Mouse (Mus musculus) erythroid progenitor cell, adult 5-6 weeks (primary cell): ENCODE results near the gene Prss32. TPM values are rescaled to one million over a fixed set of nuclear protein-coding genes. Genes with fewer than 3 reads are reported as not detected.

Source experiments
- total RNA-seq, 2 experiments: library from RNA; stranded (forward) in 1 of 2; stranded (reverse) in 1 of 2; fragments of 150-400 nt in 1 of 2; fragments of 186-747, 209-891 nt in 1 of 2; gene quantifications; 2 replicates each; pipeline versions ENCODE4 v1.2.3 to v1.2.4; 2015 to 2017; ENCODE audit warnings: low replicate concordance in 2 of 2

Gene Prss32
- total RNA-seq, 2 experiments from 2014 or later, result not detected

Other genes with a start within 250 kb of the Prss32 start
- gene Zfp13, start 244.4 kb upstream of the Prss32 start, total RNA-seq (2015; ENCODE audit: low replicate concordance), result not detected in 2 replicates
- not detected in 2 replicates for gene Zfp13, start 244.4 kb upstream of the Prss32 start, total RNA-seq (2017; ENCODE audit: low replicate concordance)
- not detected in 2 replicates for gene Zscan10, start 243.0 kb upstream of the Prss32 start, total RNA-seq (2015; ENCODE audit: low replicate concordance)
- gene Zscan10, start 243.0 kb upstream of the Prss32 start, total RNA-seq (2017; ENCODE audit: low replicate concordance), result not detected in 2 replicates
- gene Mmp25, start 198.6 kb upstream of the Prss32 start, total RNA-seq (2015; ENCODE audit: low replicate concordance), result 4.6 and 7.9 TPM in 2 replicates
- 1.3 and 1.5 TPM in 2 replicates for gene Mmp25, start 198.6 kb upstream of the Prss32 start, total RNA-seq (2017; ENCODE audit: low replicate concordance)
- not detected in 2 replicates for gene Bicdl2, start 183.3 kb upstream of the Prss32 start, total RNA-seq (2015; ENCODE audit: low replicate concordance)
- not detected in 2 replicates for gene Bicdl2, start 183.3 kb upstream of the Prss32 start, total RNA-seq (2017; ENCODE audit: low replicate concordance)
- 6.3 and 15.9 TPM in 2 replicates for gene Hcfc1r1, start 170.3 kb upstream of the Prss32 start, total RNA-seq (2015; ENCODE audit: low replicate concordance)
- 8.6 and 11.0 TPM in 2 replicates for gene Hcfc1r1, start 170.3 kb upstream of the Prss32 start, total RNA-seq (2017; ENCODE audit: low replicate concordance)
- gene Thoc6, start 170.0 kb upstream of the Prss32 start, total RNA-seq (2015; ENCODE audit: low replicate concordance), result 11.3 and 11.9 TPM in 2 replicates
- 3.5 and 4.0 TPM in 2 replicates for gene Thoc6, start 170.0 kb upstream of the Prss32 start, total RNA-seq (2017; ENCODE audit: low replicate concordance)
- gene Tnfrsf12a, start 166.4 kb upstream of the Prss32 start, total RNA-seq (2015; ENCODE audit: low replicate concordance), result 5.0 TPM in 1 of 2 replicates, not detected in the other
- gene Tnfrsf12a, start 166.4 kb upstream of the Prss32 start, total RNA-seq (2017; ENCODE audit: low replicate concordance), result 6.1 TPM in 1 of 2 replicates, not detected in the other
- gene Cldn6, start 164.6 kb upstream of the Prss32 start, total RNA-seq (2015; ENCODE audit: low replicate concordance), result not detected in 2 replicates
- not detected in 2 replicates for gene Cldn6, start 164.6 kb upstream of the Prss32 start, total RNA-seq (2017; ENCODE audit: low replicate concordance)
- gene Cldn9, start 159.8 kb upstream of the Prss32 start, total RNA-seq (2015; ENCODE audit: low replicate concordance), result not detected in 2 replicates
- not detected in 2 replicates for gene Cldn9, start 159.8 kb upstream of the Prss32 start, total RNA-seq (2017; ENCODE audit: low replicate concordance)
- gene 1520401A03Rik, start 121.1 kb upstream of the Prss32 start, total RNA-seq (2015; ENCODE audit: low replicate concordance), result not detected in 2 replicates
- gene 1520401A03Rik, start 121.1 kb upstream of the Prss32 start, total RNA-seq (2017; ENCODE audit: low replicate concordance), result not detected in 2 replicates
- 50.3 and 81.4 TPM in 2 replicates for gene Pkmyt1, start 117.5 kb upstream of the Prss32 start, total RNA-seq (2015; ENCODE audit: low replicate concordance)
- 30.7 and 39.9 TPM in 2 replicates for gene Pkmyt1, start 117.5 kb upstream of the Prss32 start, total RNA-seq (2017; ENCODE audit: low replicate concordance)
- 1.4 and 10.1 TPM in 2 replicates for gene Paqr4, start 103.0 kb upstream of the Prss32 start, total RNA-seq (2015; ENCODE audit: low replicate concordance)
- gene Paqr4, start 103.0 kb upstream of the Prss32 start, total RNA-seq (2017; ENCODE audit: low replicate concordance), result 7.5 and 11.2 TPM in 2 replicates
- not detected in 2 replicates for gene Kremen2, start 98.0 kb upstream of the Prss32 start, total RNA-seq (2015; ENCODE audit: low replicate concordance)
- gene Kremen2, start 98.0 kb upstream of the Prss32 start, total RNA-seq (2017; ENCODE audit: low replicate concordance), result not detected in 2 replicates
- 2.1 and 2.9 TPM in 2 replicates for gene Flywch1, start 72.3 kb upstream of the Prss32 start, total RNA-seq (2015; ENCODE audit: low replicate concordance)
- 3.4 and 14.2 TPM in 2 replicates for gene Flywch1, start 72.3 kb upstream of the Prss32 start, total RNA-seq (2017; ENCODE audit: low replicate concordance)
- not detected in 2 replicates for gene Flywch2, start 57.8 kb upstream of the Prss32 start, total RNA-seq (2015; ENCODE audit: low replicate concordance)
- not detected in 2 replicates for gene Flywch2, start 57.8 kb upstream of the Prss32 start, total RNA-seq (2017; ENCODE audit: low replicate concordance)
- gene Srrm2, start 53.3 kb upstream of the Prss32 start, total RNA-seq (2015; ENCODE audit: low replicate concordance), result 468 and 572 TPM in 2 replicates
- gene Srrm2, start 53.3 kb upstream of the Prss32 start, total RNA-seq (2017; ENCODE audit: low replicate concordance), result 294 and 325 TPM in 2 replicates
- 137 and 167 TPM in 2 replicates for gene Elob, start 14.7 kb upstream of the Prss32 start, total RNA-seq (2015; ENCODE audit: low replicate concordance)
- 51.7 and 117 TPM in 2 replicates for gene Elob, start 14.7 kb upstream of the Prss32 start, total RNA-seq (2017; ENCODE audit: low replicate concordance)
- gene Prss33, start 7.8 kb upstream of the Prss32 start, total RNA-seq (2015; ENCODE audit: low replicate concordance), result not detected in 2 replicates
- not detected in 2 replicates for gene Prss33, start 7.8 kb upstream of the Prss32 start, total RNA-seq (2017; ENCODE audit: low replicate concordance)
- not detected in 2 replicates for gene Prss41, start 317 bp downstream of the Prss32 start, total RNA-seq (2015; ENCODE audit: low replicate concordance)
- gene Prss41, start 317 bp downstream of the Prss32 start, total RNA-seq (2017; ENCODE audit: low replicate concordance), result not detected in 2 replicates
- gene Prss21, start 24.2 kb downstream of the Prss32 start, total RNA-seq (2015; ENCODE audit: low replicate concordance), result not detected in 2 replicates
- gene Prss21, start 24.2 kb downstream of the Prss32 start, total RNA-seq (2017; ENCODE audit: low replicate concordance), result not detected in 2 replicates
- gene Dcpp1, start 37.0 kb downstream of the Prss32 start, total RNA-seq (2015; ENCODE audit: low replicate concordance), result not detected in 2 replicates
- gene Dcpp1, start 37.0 kb downstream of the Prss32 start, total RNA-seq (2017; ENCODE audit: low replicate concordance), result not detected in 2 replicates
- not detected in 2 replicates for gene Dcpp2, start 37.0 kb downstream of the Prss32 start, total RNA-seq (2015; ENCODE audit: low replicate concordance)
- not detected in 2 replicates for gene Dcpp2, start 37.0 kb downstream of the Prss32 start, total RNA-seq (2017; ENCODE audit: low replicate concordance)
- not detected in 2 replicates for gene Dcpp3, start 73.6 kb downstream of the Prss32 start, total RNA-seq (2015; ENCODE audit: low replicate concordance)
- not detected in 2 replicates for gene Dcpp3, start 73.6 kb downstream of the Prss32 start, total RNA-seq (2017; ENCODE audit: low replicate concordance)
- not detected in 2 replicates for gene Sbp, start 97.8 kb downstream of the Prss32 start, total RNA-seq (2015; ENCODE audit: low replicate concordance)
- gene Sbp, start 97.8 kb downstream of the Prss32 start, total RNA-seq (2017; ENCODE audit: low replicate concordance), result not detected in 2 replicates
- not detected in 2 replicates for gene Sbpl, start 111.4 kb downstream of the Prss32 start, total RNA-seq (2015; ENCODE audit: low replicate concordance)
- not detected in 2 replicates for gene Sbpl, start 111.4 kb downstream of the Prss32 start, total RNA-seq (2017; ENCODE audit: low replicate concordance)
- 0.84 TPM in 1 of 2 replicates, not detected in the other for gene Prss30, start 136.7 kb downstream of the Prss32 start, total RNA-seq (2015; ENCODE audit: low replicate concordance)
- not detected in 2 replicates for gene Prss30, start 136.7 kb downstream of the Prss32 start, total RNA-seq (2017; ENCODE audit: low replicate concordance)
- gene Prss22, start 154.2 kb downstream of the Prss32 start, total RNA-seq (2015; ENCODE audit: low replicate concordance), result not detected in 2 replicates
- gene Prss22, start 154.2 kb downstream of the Prss32 start, total RNA-seq (2017; ENCODE audit: low replicate concordance), result not detected in 2 replicates
- gene Prss27, start 194.3 kb downstream of the Prss32 start, total RNA-seq (2015; ENCODE audit: low replicate concordance), result not detected in 2 replicates
- gene Prss27, start 194.3 kb downstream of the Prss32 start, total RNA-seq (2017; ENCODE audit: low replicate concordance), result not detected in 2 replicates
- gene Kctd5, start 229.6 kb downstream of the Prss32 start, total RNA-seq (2015; ENCODE audit: low replicate concordance), result 4.3 and 5.0 TPM in 2 replicates
- gene Kctd5, start 229.6 kb downstream of the Prss32 start, total RNA-seq (2017; ENCODE audit: low replicate concordance), result 8.0 and 10.7 TPM in 2 replicates